Mouse (Mus musculus) spleen, postnatal 10 days (tissue): ENCODE data around the gene Hdac7.

Experiments used
- DNase-seq, 2 experiments: peaks; one replicate each; pipeline ENCODE4 v3.0.0; 2021 to 2022; ENCODE audit warnings: low spot score in 2 of 2

Hdac7 gene

GRCm38 (mm10) chr15:97831987-97832640, 12.2 kb downstream of the Hdac7 start:
- DNase-seq, result no peak

- peak in 1 of 2 experiments; percentile 57 for DNase-seq
These were observed 12.9 kb downstream of the Hdac7 start for GRCm38 (mm10) chr15:97831242-97831986.

GRCm38 (mm10) chr15:97830788-97831241, 13.5 kb downstream of the Hdac7 start:
- peak; percentile 48 to 57 for DNase-seq

- DNase-seq, result no peak
These were observed 14.0 kb downstream of the Hdac7 start for GRCm38 (mm10) chr15:97830253-97830787.

- no peak for DNase-seq
These were observed 14.9 kb downstream of the Hdac7 start for GRCm38 (mm10) chr15:97829432-97829831.

GRCm38 (mm10) chr15:97828901-97829338, 15.4 kb downstream of the Hdac7 start:
- DNase-seq, result no peak

- no peak for DNase-seq
These were observed 16.0 kb downstream of the Hdac7 start for GRCm38 (mm10) chr15:97828221-97828842.

- DNase-seq, result no peak
These were observed 16.9 kb downstream of the Hdac7 start for GRCm38 (mm10) chr15:97827401-97827800.

GRCm38 (mm10) chr15:97826588-97827261, 17.6 kb downstream of the Hdac7 start:
- no peak for DNase-seq

- peak in 1 of 2 experiments; percentile 53 for DNase-seq
These were observed 18.2 kb downstream of the Hdac7 start for GRCm38 (mm10) chr15:97825941-97826587.

- DNase-seq, result peak; percentile 65 to 90
These were observed 19.0 kb downstream of the Hdac7 start for GRCm38 (mm10) chr15:97825071-97825940.

- DNase-seq, result peak in 1 of 2 experiments; percentile 22
These were observed 20.3 kb downstream of the Hdac7 start for GRCm38 (mm10) chr15:97824042-97824441.

- DNase-seq, result no peak
These were observed 20.8 kb downstream of the Hdac7 start for GRCm38 (mm10) chr15:97823479-97823878.

- peak in 1 of 2 experiments; percentile 30 for DNase-seq
These were observed 21.6 kb downstream of the Hdac7 start for GRCm38 (mm10) chr15:97822545-97823228.

GRCm38 (mm10) chr15:97821983-97822363, 22.3 kb downstream of the Hdac7 start:
- DNase-seq, result peak; percentile 23 to 67

- DNase-seq, result peak; percentile 26 to 35
These were observed 22.9 kb downstream of the Hdac7 start for GRCm38 (mm10) chr15:97821321-97821982.

- no peak for DNase-seq
These were observed 24.4 kb downstream of the Hdac7 start for GRCm38 (mm10) chr15:97819937-97820336.

- peak in 1 of 2 experiments; percentile 25 for DNase-seq
These were observed 27.9 kb downstream of the Hdac7 start for GRCm38 (mm10) chr15:97816199-97816994.
